In genomic region chr5:143288378-143288911, GRCm38 (mm10) we compare ENCODE assay signal across 10 mouse cellular contexts. TPM values are rescaled to one million over a fixed set of nuclear protein-coding genes. Genes with fewer than 3 reads are reported as not detected.
A peak's percentile ranks its signal among the peaks of the same experiment; 100 is the strongest.
DNase-seq lines count a peak whose midpoint lies in the region; ATAC-seq and TF ChIP-seq lines count a peak whose summit lies in the region.
"Had no signal": no experiment of that assay in that cellular context is flagged by ENCODE, and none has a peak within 500 bp of the region (broad histone marks: within the 10 kb centered on the region; RNA-seq: fewer than 3 reads in every experiment).

No protein-coding gene starts in this region.

- TF ChIP-seq EP300 in heart, postnatal 0 days (IDR thresholded peaks at IDR 0.05; ENCODE audit: low read depth), result no peak

- intact Hi-C loops in heart, postnatal 36 days (cut with DNase I), result no loop called here

- H3K4me1 ChIP-seq in heart, postnatal 0 days (ENCODE audit: control insufficient read depth, insufficient read depth), result peaks cover 1% of the 10 kb centered on the region; the same call in 1 of the 2 replicates
- peaks cover 8% of the 10 kb centered on the region for H3K4me1 ChIP-seq in embryonic facial prominence, embryonic 14.5 days (ENCODE audit: control insufficient read depth, insufficient read depth, low read length)
- H3K4me1 ChIP-seq in limb, embryonic 10.5 days, result peaks cover 27% of the 10 kb centered on the region
- peaks cover 9% of the 10 kb centered on the region for H3K4me1 ChIP-seq in midbrain, embryonic 16.5 days (ENCODE audit: control insufficient read depth, insufficient read depth, low read length)

- H3K4me2 ChIP-seq in heart, postnatal 0 days (ENCODE audit: low read depth, low read length), result peak overlapping the region; percentile 58
- H3K4me2 ChIP-seq in embryonic facial prominence, embryonic 14.5 days (ENCODE audit: low read depth, low read length), result peak overlapping the region; percentile 46
- peak overlapping the region; percentile 44 for H3K4me2 ChIP-seq in midbrain, embryonic 16.5 days (ENCODE audit: low read length)

- ATAC-seq in heart, postnatal 0 days (ENCODE audit: insufficient read depth, low read depth), result no peak
- no peak for ATAC-seq in embryonic facial prominence, embryonic 14.5 days (ENCODE audit: low read depth)
- no peak for ATAC-seq in midbrain, embryonic 16.5 days
- no peak for ATAC-seq in inflammation-experienced regulatory T-cells, adult 6 months

- H3K9ac ChIP-seq in heart, postnatal 0 days (replicated peaks; ENCODE audit: low read depth, low read length), result no peak overlapping the region
- peak overlapping the region; percentile 19; the same call in 1 of the 2 replicates for H3K9ac ChIP-seq in embryonic facial prominence, embryonic 14.5 days (ENCODE audit: low read depth, low read length)
- 0 out of 2 replicates have a peak overlapping the region, but pooled peaks have one; percentile 46 for H3K9ac ChIP-seq in midbrain, embryonic 16.5 days (ENCODE audit: low read depth, low read length)

- peak overlapping the region; percentile 36 for H3K4me3 ChIP-seq in heart, postnatal 0 days (ENCODE audit: low read depth, low read length)
- H3K4me3 ChIP-seq in embryonic facial prominence, embryonic 14.5 days (ENCODE audit: low read depth, low read length), result peak overlapping the region; percentile 25
- H3K4me3 ChIP-seq in limb, embryonic 10.5 days, result peak overlapping the region; percentile 49
- H3K4me3 ChIP-seq in midbrain, embryonic 16.5 days (ENCODE audit: low read depth, low read length), result peak overlapping the region; percentile 20

- no peaks in the 10 kb centered on the region for H3K36me3 ChIP-seq in heart, postnatal 0 days (replicated peaks; ENCODE audit: control insufficient read depth, insufficient read depth, low read length)
- no peaks in the 10 kb centered on the region for H3K36me3 ChIP-seq in embryonic facial prominence, embryonic 14.5 days (ENCODE audit: control insufficient read depth, insufficient read depth, low read length)
- no peaks in the 10 kb centered on the region for H3K36me3 ChIP-seq in limb, embryonic 10.5 days
- no peaks in the 10 kb centered on the region for H3K36me3 ChIP-seq in midbrain, embryonic 16.5 days (ENCODE audit: control insufficient read depth, insufficient read depth, low read length)

- H3K27ac ChIP-seq in heart, postnatal 0 days (ENCODE audit: low read depth), result no peak overlapping the region
- H3K27ac ChIP-seq in embryonic facial prominence, embryonic 14.5 days (replicated peaks; ENCODE audit: low read depth, low read length), result no peak overlapping the region
- H3K27ac ChIP-seq in limb, embryonic 10.5 days, result peak overlapping the region; percentile 10; the same call in 1 of the 2 replicates
- no peak overlapping the region for H3K27ac ChIP-seq in midbrain, embryonic 16.5 days (ENCODE audit: low read length)

- no peaks in the 10 kb centered on the region for H3K9me3 ChIP-seq in heart, postnatal 0 days (replicated peaks; ENCODE audit: control insufficient read depth, low read length)
- H3K9me3 ChIP-seq in embryonic facial prominence, embryonic 14.5 days (ENCODE audit: control insufficient read depth, low read length), result no peaks in the 10 kb centered on the region
- H3K9me3 ChIP-seq in limb, embryonic 10.5 days (replicated peaks), result no peaks in the 10 kb centered on the region
- H3K9me3 ChIP-seq in midbrain, embryonic 16.5 days (replicated peaks; ENCODE audit: control insufficient read depth, low read length, poor library complexity, severe bottlenecking), result no peaks in the 10 kb centered on the region

- H3K27me3 ChIP-seq in heart, postnatal 0 days (ENCODE audit: control insufficient read depth, insufficient read depth, low read length), result peaks cover 80% of the 10 kb centered on the region
- peaks cover 73% of the 10 kb centered on the region for H3K27me3 ChIP-seq in embryonic facial prominence, embryonic 14.5 days (replicated peaks; ENCODE audit: control insufficient read depth, insufficient read depth, low read length)
- peaks cover 98% of the 10 kb centered on the region for H3K27me3 ChIP-seq in limb, embryonic 10.5 days (ENCODE audit: low read depth, poor library complexity, severe bottlenecking)
- H3K27me3 ChIP-seq in midbrain, embryonic 16.5 days (ENCODE audit: control insufficient read depth, insufficient read depth, low read depth, low read length), result peaks cover 49% of the 10 kb centered on the region

- WGBS in heart, postnatal 0 days, result 25% methylated on average over 9 of the region's 9 CpGs
- WGBS in embryonic facial prominence, embryonic 14.5 days, result 16% methylated on average over 6 of the region's 9 CpGs
- WGBS in limb, embryonic 10.5 days, result 14% methylated on average over 9 of the region's 9 CpGs
- WGBS in midbrain, embryonic 16.5 days, result 15% methylated on average over 9 of the region's 9 CpGs

- TF ChIP-seq CTCF in heart, postnatal 0 days (IDR thresholded peaks at IDR 0.05; ENCODE audit: low read depth), result no peak

- no peak for DNase-seq in heart, postnatal 0 days (ENCODE audit: low spot score)
- no peak for DNase-seq in heart, postnatal 36 days
- no peak for DNase-seq in embryonic facial prominence, embryonic 14.5 days (ENCODE audit: low spot score)
- DNase-seq in limb, embryonic 10.5 days (ENCODE audit: low spot score), result no peak
- no peak for DNase-seq in urinary bladder, postnatal 25 days (ENCODE audit: low spot score)
- no peak for DNase-seq in testis, postnatal 10 days (ENCODE audit: low spot score)
- DNase-seq: gastrocnemius, postnatal 25 days; lung, adult 18-20 months had no signal

RNA-seq across cellular contexts. Expression of gene Zfp853, which starts 5.0 kb away (rescaled TPM):
- total RNA-seq in heart, postnatal 0 days (2014; rRNA removed; ENCODE audit: low replicate concordance), result 3.3 TPM in 1 of 2 replicates, not detected in the other
- polyA plus RNA-seq in heart, postnatal 0 days (2015; fragmentation: Nextera tagmentation; extraction: Ambion mirVana), result 0.04 TPM in 1 of 2 replicates, not detected in the other
- total RNA-seq in heart, postnatal 36 days (2021), result under 1 TPM; 0.08 to 0.19 TPM
- 0.17 and 0.46 TPM in 2 replicates for polyA plus RNA-seq in embryonic facial prominence, embryonic 14.5 days (2014; fragmentation: Nextera tagmentation; extraction: Ambion mirVana)
- polyA plus RNA-seq in limb, embryonic 10.5 days (2016; fragmentation: Nextera tagmentation; extraction: Ambion mirVana), result 0.06 TPM in 1 of 2 replicates, not detected in the other
- 0.15 and 0.48 TPM in 2 replicates for polyA plus RNA-seq in midbrain, embryonic 16.5 days (2015; fragmentation: Nextera tagmentation; extraction: Ambion mirVana)
- not detected for polyA plus RNA-seq in inflammation-experienced regulatory T-cells, adult 6 months (2017; shearing (Covaris generic))

RNA-seq across cellular contexts. Expression of gene Zfp316, which starts 18.6 kb away (rescaled TPM):
- 7.0 and 8.2 TPM in 2 replicates for total RNA-seq in heart, postnatal 0 days (2014; rRNA removed; ENCODE audit: low replicate concordance)
- polyA plus RNA-seq in heart, postnatal 0 days (2015; fragmentation: Nextera tagmentation; extraction: Ambion mirVana), result 1.2 and 1.3 TPM in 2 replicates
- total RNA-seq in heart, postnatal 36 days (2021), result 1 to 10 TPM; 5.1 to 6.0 TPM
- 1.4 and 2.1 TPM in 2 replicates for polyA plus RNA-seq in embryonic facial prominence, embryonic 14.5 days (2014; fragmentation: Nextera tagmentation; extraction: Ambion mirVana)
- 3.4 and 4.4 TPM in 2 replicates for polyA plus RNA-seq in limb, embryonic 10.5 days (2016; fragmentation: Nextera tagmentation; extraction: Ambion mirVana)
- 8.7 and 9.6 TPM in 2 replicates for polyA plus RNA-seq in midbrain, embryonic 16.5 days (2015; fragmentation: Nextera tagmentation; extraction: Ambion mirVana)
- polyA plus RNA-seq in inflammation-experienced regulatory T-cells, adult 6 months (2017; shearing (Covaris generic)), result under 1 TPM; 0.16 to 0.40 (median 0.34) TPM

RNA-seq across cellular contexts. Expression of gene E130309D02Rik, which starts 26.7 kb away (rescaled TPM):
- 34.3 and 45.3 TPM in 2 replicates for total RNA-seq in heart, postnatal 0 days (2014; rRNA removed; ENCODE audit: low replicate concordance)
- polyA plus RNA-seq in heart, postnatal 0 days (2015; fragmentation: Nextera tagmentation; extraction: Ambion mirVana), result 15.4 and 15.8 TPM in 2 replicates
- 10 to 100 TPM; 15.4 to 15.8 TPM for total RNA-seq in heart, postnatal 36 days (2021)
- polyA plus RNA-seq in embryonic facial prominence, embryonic 14.5 days (2014; fragmentation: Nextera tagmentation; extraction: Ambion mirVana), result 22.6 and 26.1 TPM in 2 replicates
- polyA plus RNA-seq in limb, embryonic 10.5 days (2016; fragmentation: Nextera tagmentation; extraction: Ambion mirVana), result 67.3 and 79.0 TPM in 2 replicates
- polyA plus RNA-seq in midbrain, embryonic 16.5 days (2015; fragmentation: Nextera tagmentation; extraction: Ambion mirVana), result 25.3 and 31.3 TPM in 2 replicates
- 1 to 10 TPM; 5.4 to 6.2 (median 5.6) TPM for polyA plus RNA-seq in inflammation-experienced regulatory T-cells, adult 6 months (2017; shearing (Covaris generic))

RNA-seq across cellular contexts. Expression of gene Zdhhc4, which starts 40.6 kb away (rescaled TPM):
- 56.0 and 104 TPM in 2 replicates for total RNA-seq in heart, postnatal 0 days (2014; rRNA removed; ENCODE audit: low replicate concordance)
- polyA plus RNA-seq in heart, postnatal 0 days (2015; fragmentation: Nextera tagmentation; extraction: Ambion mirVana), result 58.5 and 63.3 TPM in 2 replicates
- 10 to 100 TPM; 24.0 to 29.4 TPM for total RNA-seq in heart, postnatal 36 days (2021)
- 68.3 and 74.7 TPM in 2 replicates for polyA plus RNA-seq in embryonic facial prominence, embryonic 14.5 days (2014; fragmentation: Nextera tagmentation; extraction: Ambion mirVana)
- polyA plus RNA-seq in limb, embryonic 10.5 days (2016; fragmentation: Nextera tagmentation; extraction: Ambion mirVana), result 71.9 and 72.5 TPM in 2 replicates
- polyA plus RNA-seq in midbrain, embryonic 16.5 days (2015; fragmentation: Nextera tagmentation; extraction: Ambion mirVana), result 70.4 and 71.7 TPM in 2 replicates
- polyA plus RNA-seq in inflammation-experienced regulatory T-cells, adult 6 months (2017; shearing (Covaris generic)), result 10 to 100 TPM; 52.1 to 67.4 (median 67.2) TPM

RNA-seq across cellular contexts. Expression of gene Zfp12, which starts 53.5 kb away (rescaled TPM):
- 7.8 and 12.1 TPM in 2 replicates for total RNA-seq in heart, postnatal 0 days (2014; rRNA removed; ENCODE audit: low replicate concordance)
- 3.6 and 4.0 TPM in 2 replicates for polyA plus RNA-seq in heart, postnatal 0 days (2015; fragmentation: Nextera tagmentation; extraction: Ambion mirVana)
- 1 to 10 TPM; 8.5 to 8.6 TPM for total RNA-seq in heart, postnatal 36 days (2021)
- 16.1 and 16.6 TPM in 2 replicates for polyA plus RNA-seq in embryonic facial prominence, embryonic 14.5 days (2014; fragmentation: Nextera tagmentation; extraction: Ambion mirVana)
- polyA plus RNA-seq in limb, embryonic 10.5 days (2016; fragmentation: Nextera tagmentation; extraction: Ambion mirVana), result 19.5 and 22.2 TPM in 2 replicates
- polyA plus RNA-seq in midbrain, embryonic 16.5 days (2015; fragmentation: Nextera tagmentation; extraction: Ambion mirVana), result 18.9 and 20.0 TPM in 2 replicates
- 1 to 10 TPM; 3.9 to 5.7 (median 4.6) TPM for polyA plus RNA-seq in inflammation-experienced regulatory T-cells, adult 6 months (2017; shearing (Covaris generic))
